Mouse (Mus musculus) heart, adult 2 months (tissue): Measurements from ENCODE around the gene Zbtb32.

Experiments
- CTCF ChIP-seq: fragments of 200-600 bp; IDR thresholded peaks from 2 replicates; pipeline ENCODE4 v1.8.1; 2022; ENCODE audit warnings: antibody characterized with exemption, mild to moderate bottlenecking, moderate library complexity
- EP300 ChIP-seq: fragments of 200-500 bp; IDR thresholded peaks from 2 replicates; pipeline ENCODE4 v1.6.1; 2011; ENCODE audit warnings: low read depth, low read length, control low read depth; ENCODE audit not compliant: insufficient read depth
- POLR2A ChIP-seq: fragments of 200-500 bp; IDR thresholded peaks from 2 replicates; pipeline ENCODE4 v1.6.1; 2011; ENCODE audit warnings: mild to moderate bottlenecking, low read depth, low read length, control low read depth; ENCODE audit not compliant: insufficient read depth

DNA sequence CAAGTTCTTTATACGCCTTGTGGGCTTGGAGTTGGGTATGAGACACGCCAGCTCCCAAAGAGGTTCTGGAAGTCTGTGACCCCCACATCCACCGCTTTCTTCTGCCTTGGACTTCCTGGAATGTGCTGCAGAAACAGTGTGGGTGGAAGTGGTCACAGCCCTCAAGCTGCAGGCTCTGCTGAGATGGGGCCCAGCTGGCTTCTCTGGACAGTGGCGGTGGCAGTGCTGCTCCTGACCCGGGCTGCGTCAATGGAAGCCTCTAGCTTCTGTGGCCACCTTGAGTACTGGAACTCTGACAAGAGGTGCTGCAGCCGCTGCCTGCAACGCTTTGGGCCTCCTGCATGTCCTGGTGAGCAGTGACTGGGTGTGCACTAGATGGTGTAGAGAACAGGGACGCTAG lies 32.7 kb downstream of the Zbtb32 start:
- TF ChIP-seq POLR2A, result no peak
- no peak for TF ChIP-seq CTCF
- TF ChIP-seq EP300, result no peak
